Mouse (Mus musculus): ENCODE results near the gene Uggt1. TPM values are rescaled to one million over a fixed set of nuclear protein-coding genes. Genes with fewer than 3 reads are reported as not detected.

Uggt1 gene
- total RNA-seq (2015) (90.2 and 94.4 TPM in 2 replicates), total RNA-seq (2017) (118 and 151 TPM in 2 replicates)

DNA sequence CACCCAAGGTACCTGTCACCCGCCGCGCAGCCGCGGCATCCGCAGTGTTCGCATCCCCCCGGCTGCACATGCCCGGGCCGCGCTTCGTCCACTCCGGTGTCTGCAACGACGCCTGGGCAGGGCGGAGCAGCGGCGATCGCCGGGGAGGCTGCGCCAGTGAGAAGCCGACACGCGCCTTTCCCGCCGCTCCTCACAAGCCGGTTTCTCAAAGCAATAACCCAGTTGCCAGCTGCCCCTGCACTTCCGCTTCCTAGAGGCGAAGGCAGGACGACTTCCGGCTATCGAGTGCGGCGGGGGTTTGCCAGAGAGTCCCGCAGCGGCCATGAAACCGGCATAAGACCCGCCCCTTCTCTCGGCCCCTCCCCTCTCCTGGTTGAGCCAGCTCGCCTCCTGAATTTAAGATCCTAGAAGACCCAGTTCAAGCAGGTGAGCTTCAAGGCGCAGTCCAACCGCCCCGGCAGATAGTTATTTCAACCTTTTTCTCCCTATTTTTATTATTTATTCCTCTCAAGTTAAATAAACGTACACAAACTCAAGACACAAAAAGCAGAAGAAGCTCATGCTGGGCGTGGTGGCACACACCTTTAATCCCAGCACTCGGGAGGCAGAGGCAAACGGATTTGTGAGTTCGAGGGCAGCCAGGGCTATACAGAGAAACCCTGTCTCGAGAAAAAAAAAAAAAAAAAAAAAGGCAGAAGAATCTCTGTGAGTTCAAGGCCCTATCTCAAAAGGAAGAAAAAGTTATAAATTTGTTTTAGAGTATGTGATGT is at the start of gene Uggt1:
TSS of gene Uggt1 (minus strand) at position 663 of the 770 bp plus-strand sequence.
- peak; percentile 95 for ATAC-seq (replicated peaks; ENCODE audit: poor library complexity)

DNA sequence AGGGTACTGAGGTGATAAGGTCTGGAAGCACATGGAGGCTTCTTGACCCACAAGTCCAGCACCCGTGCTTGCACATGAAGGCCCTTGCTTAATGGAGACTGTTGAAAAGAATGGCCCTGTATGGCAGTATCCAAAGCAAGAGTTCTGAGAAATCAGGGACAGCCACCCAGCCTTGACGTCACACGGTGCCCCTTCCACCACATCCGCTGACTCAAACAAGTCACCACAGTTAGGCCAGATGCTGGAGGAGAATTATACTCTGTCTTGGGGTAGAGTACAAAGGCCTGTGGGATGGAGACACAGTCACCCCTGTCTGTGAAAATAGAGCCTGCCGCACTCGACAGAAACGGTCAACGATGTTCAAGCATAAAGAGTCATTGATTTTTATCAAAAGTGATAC is 49.0 kb upstream of the Uggt1 start:
- no peak for ATAC-seq (replicated peaks; ENCODE audit: poor library complexity)

GRCm38 (mm10) chr1:36281849-36282248 is 37.3 kb upstream of the Uggt1 start:
- no peak for ATAC-seq (replicated peaks; ENCODE audit: poor library complexity)

- no peak for ATAC-seq (replicated peaks; ENCODE audit: poor library complexity)
Observed at GRCm38 (mm10) chr1:36280938-36281337, 36.4 kb upstream of the Uggt1 start.

GRCm38 (mm10) chr1:36279202-36279601 is 34.7 kb upstream of the Uggt1 start:
- ATAC-seq (replicated peaks; ENCODE audit: poor library complexity), result peak; percentile 72

DNA sequence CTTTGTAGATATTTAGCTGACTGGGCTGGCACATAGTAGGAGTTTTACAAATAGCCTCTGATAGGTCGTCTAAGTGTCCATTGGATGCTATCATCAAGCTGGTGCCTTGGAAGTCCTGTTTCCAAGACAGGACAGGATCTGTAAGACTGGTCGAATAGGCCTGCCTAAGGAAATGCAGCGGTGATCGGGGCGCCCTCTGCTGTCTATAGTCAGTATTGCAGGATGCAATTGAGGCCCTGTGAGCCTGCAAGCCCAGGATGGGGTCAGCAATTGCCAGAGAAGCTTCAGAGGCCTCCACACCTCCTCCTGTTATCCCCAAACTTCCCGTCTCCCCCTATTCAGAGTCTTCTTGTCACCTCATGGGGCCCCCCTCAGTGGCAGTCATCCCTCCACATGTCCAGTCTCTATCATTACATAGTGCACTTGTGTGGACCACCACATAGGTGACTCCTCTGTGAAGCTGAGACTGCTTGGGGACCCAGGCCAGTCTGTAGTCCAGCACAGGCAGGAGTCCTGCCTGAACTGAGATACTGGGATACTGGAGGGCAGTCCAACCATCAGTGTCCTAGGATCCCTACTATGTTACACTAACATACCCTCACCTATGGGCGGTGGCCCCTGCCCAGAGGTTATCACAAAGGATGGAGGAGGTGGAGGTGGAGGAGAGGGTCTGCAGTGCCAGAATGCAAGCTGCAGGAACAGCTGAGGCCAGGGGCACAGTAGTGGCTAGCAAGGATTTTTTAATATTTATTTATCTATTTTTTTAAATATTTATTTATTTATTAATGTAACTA is 32.9 kb upstream of the Uggt1 start:
- ATAC-seq (replicated peaks; ENCODE audit: poor library complexity), result peak; percentile 42

DNA sequence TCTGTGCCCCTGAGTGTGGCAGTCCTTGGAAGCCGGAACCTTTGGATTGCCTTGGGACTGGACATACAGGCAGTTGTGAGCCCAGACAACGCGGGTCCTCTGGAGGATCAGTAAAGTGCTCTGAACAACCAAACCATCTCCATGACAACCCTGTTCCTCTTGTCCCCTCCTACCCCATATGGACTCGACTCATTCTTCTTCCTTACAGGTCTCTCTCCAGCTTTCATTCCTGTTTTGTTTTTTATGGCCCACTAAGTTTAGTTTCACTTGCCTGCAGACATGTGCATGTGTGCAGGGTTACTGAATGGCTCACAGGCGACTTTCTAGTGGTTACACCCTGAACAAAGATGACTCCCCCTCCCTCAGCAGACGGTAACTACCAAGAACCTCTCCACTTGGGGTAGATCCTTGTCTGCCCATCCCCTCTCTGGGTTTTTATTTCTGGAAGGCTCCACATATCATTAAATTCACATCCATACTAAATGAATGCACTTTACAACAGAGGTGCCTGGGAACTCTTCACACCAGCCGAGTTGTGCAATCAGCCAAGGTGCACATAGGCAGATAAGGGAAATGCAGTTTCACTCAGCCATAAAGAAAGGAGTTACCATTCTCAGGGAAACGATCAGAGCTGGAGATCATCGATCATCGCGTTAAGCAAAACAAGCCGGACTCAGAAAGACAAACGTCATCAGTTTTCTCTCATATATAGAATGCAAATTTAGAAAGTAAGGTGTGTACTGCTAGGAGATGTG is 31.3 kb upstream of the Uggt1 start:
- ATAC-seq (replicated peaks; ENCODE audit: poor library complexity), result peak; percentile 33

- no peak for ATAC-seq (replicated peaks; ENCODE audit: poor library complexity)
Observed at GRCm38 (mm10) chr1:36274455-36274854, 29.9 kb upstream of the Uggt1 start, which contains the start of gene Neurl3. Gene Neurl3, minus strand, starts transcription at chr1:36274679.

GRCm38 (mm10) chr1:36273288-36273687 is 28.8 kb upstream of the Uggt1 start:
- ATAC-seq (replicated peaks; ENCODE audit: poor library complexity), result peak; percentile 73

GRCm38 (mm10) chr1:36272546-36272945 is 28.0 kb upstream of the Uggt1 start:
- peak; percentile 16 for ATAC-seq (replicated peaks; ENCODE audit: poor library complexity)

- ATAC-seq (replicated peaks; ENCODE audit: poor library complexity), result peak; percentile 2; the same call in 1 of the 2 replicates
Observed at GRCm38 (mm10) chr1:36271516-36272230, 27.2 kb upstream of the Uggt1 start.

DNA sequence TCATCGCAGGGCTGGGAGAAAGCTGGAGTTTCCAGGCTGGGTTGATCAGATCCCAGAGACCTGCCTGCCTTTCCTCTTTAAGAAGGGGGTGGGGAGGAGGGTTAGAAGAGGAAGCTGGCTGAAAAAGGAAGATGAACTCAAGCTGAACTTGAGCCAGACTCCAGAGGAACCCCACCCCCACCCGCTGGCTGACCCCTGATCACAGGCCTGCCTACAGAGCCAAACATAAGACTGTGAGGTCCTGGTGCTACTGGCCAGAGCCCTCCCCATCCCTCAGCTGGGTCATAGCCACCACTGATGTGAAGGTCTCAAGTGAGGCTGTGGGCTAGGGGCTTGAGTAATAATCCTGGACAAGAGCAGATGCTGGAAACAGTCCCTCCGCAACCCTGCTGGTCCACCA is 26.1 kb upstream of the Uggt1 start:
- peak; percentile 15 for ATAC-seq (replicated peaks; ENCODE audit: poor library complexity)

DNA sequence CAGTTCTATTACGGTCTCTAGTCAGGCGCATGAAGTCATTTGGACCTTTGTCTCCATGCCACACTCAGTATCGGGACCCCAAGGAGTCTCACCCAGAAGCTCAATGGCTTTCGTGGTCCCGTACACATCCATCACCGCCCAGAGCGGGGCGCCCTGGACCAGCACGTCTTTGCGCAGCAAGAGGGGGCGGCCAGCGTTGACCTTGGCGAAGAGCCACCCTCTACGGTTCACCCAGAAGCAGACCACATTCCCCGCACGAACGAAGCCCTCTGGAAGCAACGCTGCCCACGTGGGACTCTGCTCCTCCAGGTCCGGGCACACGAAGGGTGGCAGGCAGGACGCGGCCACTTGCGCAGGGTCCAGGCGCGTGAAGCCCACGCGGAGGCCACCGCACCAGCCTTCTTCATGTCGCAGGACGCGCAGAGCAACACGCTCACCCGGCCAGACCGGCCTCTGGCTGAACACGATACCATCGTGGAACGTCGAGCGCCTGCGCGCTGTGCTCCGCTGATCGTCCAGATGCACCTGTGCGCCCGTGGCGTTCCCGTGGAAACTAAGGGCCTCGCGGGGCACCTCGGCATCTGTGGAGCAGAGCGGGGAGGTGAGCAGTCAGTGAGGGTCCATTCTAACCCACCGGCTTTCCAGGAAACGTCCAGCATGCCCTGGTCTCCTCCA is 24.7 kb upstream of the Uggt1 start:
- ATAC-seq (replicated peaks; ENCODE audit: poor library complexity), result no peak

DNA sequence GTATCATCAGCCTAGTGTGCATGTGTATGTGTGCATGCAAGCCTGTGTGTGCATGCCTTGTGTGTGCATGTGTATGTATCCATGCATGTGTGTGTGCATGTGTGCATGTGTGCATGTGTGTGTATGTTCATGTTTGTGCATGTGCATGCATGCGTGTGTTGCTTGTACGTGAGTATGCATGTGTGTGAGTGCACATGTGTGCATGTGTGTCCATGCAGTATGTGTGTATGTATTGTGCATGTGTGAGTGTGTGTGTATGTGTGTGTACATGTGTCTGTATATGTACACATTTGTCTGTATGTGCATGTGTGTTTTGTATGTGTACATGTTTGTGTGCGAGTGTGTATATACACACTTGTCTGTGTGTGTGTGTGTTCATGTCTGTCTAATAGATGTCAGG is 23.1 kb upstream of the Uggt1 start:
- ATAC-seq (replicated peaks; ENCODE audit: poor library complexity), result no peak

DNA sequence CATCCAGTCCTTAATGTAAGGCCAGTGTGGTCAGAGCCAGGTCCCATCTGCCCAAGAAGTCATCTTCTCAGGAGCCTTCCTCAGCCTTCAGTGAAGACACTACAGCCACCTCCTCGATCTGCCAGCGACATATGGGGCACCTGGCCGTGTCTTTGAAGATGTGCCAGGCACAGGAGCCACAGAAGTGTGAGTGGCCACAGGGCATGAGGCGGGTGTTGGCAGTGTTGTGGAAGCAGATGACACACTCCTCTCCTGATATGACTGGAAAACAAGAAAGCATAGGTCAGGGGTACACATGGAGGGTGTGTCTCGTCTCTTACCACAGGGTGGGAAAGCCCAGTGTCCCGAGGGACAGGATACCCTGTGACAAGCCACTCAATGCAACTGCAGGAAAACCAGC is 21.8 kb upstream of the Uggt1 start:
- ATAC-seq (replicated peaks; ENCODE audit: poor library complexity), result no peak

GRCm38 (mm10) chr1:36263833-36264488 is 19.4 kb upstream of the Uggt1 start:
- peak; percentile 78 for ATAC-seq (replicated peaks; ENCODE audit: poor library complexity)

- ATAC-seq (replicated peaks; ENCODE audit: poor library complexity), result peak; percentile 64
Observed at GRCm38 (mm10) chr1:36261708-36262504, 17.4 kb upstream of the Uggt1 start.

DNA sequence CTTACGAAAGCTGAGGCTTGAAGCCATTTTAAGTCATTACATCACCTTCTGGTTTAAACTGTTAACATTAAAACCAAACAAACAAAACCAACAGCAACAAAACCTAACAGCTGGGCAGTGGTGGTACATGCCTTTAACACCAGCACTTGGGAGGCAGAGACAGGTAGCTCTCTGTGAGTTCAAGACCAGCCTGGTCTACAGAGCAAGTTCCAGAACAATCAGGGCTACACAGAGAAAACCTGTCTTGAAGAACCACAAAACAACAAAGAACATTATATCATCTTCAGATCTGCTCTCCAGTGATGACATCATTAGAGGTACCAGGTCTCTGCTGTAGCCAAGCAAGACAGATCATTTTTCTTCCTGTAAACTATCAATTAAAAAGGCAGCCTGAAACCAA is 15.9 kb upstream of the Uggt1 start:
- ATAC-seq (replicated peaks; ENCODE audit: poor library complexity), result no peak

GRCm38 (mm10) chr1:36259281-36259680 is 14.8 kb upstream of the Uggt1 start:
- no peak for ATAC-seq (replicated peaks; ENCODE audit: poor library complexity)
